Mouse (Mus musculus) heart, embryonic 12.5 days (tissue): ENCODE measurements at regions not wholly inside any gene's neighbourhood (a gene's known extent, or its start where the extent isn't known, plus 50 kb on each side); places are given as distances from the start of the nearest gene placed in this dataset.
A peak's percentile ranks its signal among the peaks of the same experiment; 100 is the strongest.

Source experiments
- ATAC-seq: fragments of 200-750 bp; cut with Nextera tagmentation; 2 replicates; pipeline ENCODE4 v1.8.0; 2017; ENCODE audit warnings: moderate TSS enrichment, moderate library complexity; ENCODE audit not compliant: insufficient number of reproducible peaks, low FRiP score
- H3K27ac ChIP-seq: fragments of 300-500 bp; sonication (generic); 2 replicates; pipeline ENCODE4 v1.5.1; 2016; ENCODE audit warnings: mild to moderate bottlenecking, moderate library complexity; ENCODE audit not compliant: poor library complexity, severe bottlenecking
- H3K27me3 ChIP-seq: fragments of 300-500 bp; sonication (generic); replicated peaks from 2 replicates; pipeline ENCODE4 v1.6.1; 2016; ENCODE audit warnings: mild to moderate bottlenecking, moderate library complexity
- H3K36me3 ChIP-seq: fragments of 300-500 bp; sonication (generic); 2 replicates; pipeline ENCODE4 v1.6.1; 2016; ENCODE audit warnings: mild to moderate bottlenecking, moderate library complexity
- H3K4me1 ChIP-seq: fragments of 300-500 bp; sonication (generic); replicated peaks from 2 replicates; pipeline ENCODE4 v1.6.1; 2016; ENCODE audit warnings: mild to moderate bottlenecking
- H3K4me2 ChIP-seq: fragments of 300-500 bp; sonication (generic); 2 replicates; pipeline ENCODE4 v1.6.1; 2016; ENCODE audit warnings: mild to moderate bottlenecking, moderate library complexity
- H3K4me3 ChIP-seq: fragments of 300-500 bp; sonication (generic); 2 replicates; pipeline ENCODE4 v1.5.1; 2016; ENCODE audit warnings: mild to moderate bottlenecking
- H3K9ac ChIP-seq: fragments of 300-500 bp; sonication (generic); 2 replicates; pipeline ENCODE4 v1.6.1; 2016; ENCODE audit warnings: mild to moderate bottlenecking, moderate library complexity
- H3K9me3 ChIP-seq: fragments of 300-500 bp; sonication (generic); replicated peaks from 2 replicates; pipeline ENCODE4 v1.6.1; 2016; ENCODE audit warnings: mild to moderate bottlenecking, moderate library complexity
- WGBS: fragments of 180-500 bp; shearing (Covaris S2); methylation state at CpG from one replicate; pipeline ENCODE4 v1.1.7; 2016; 5-methylcytosine and 5-hydroxymethylcytosine counted together

- H3K9ac ChIP-seq = no peak overlapping the region
- WGBS = 21% methylated on average over 5 of the region's 5 CpGs
- no peak overlapping the region for H3K4me3 ChIP-seq
- no peak overlapping the region for H3K4me2 ChIP-seq
- H3K27ac ChIP-seq = no peak overlapping the region
- peak; percentile 74 for ATAC-seq
- H3K4me1 ChIP-seq = peaks cover 5% of the 10 kb centered on the region
- H3K9me3 ChIP-seq = no peaks in the 10 kb centered on the region
- H3K36me3 ChIP-seq = no peaks in the 10 kb centered on the region
- no peaks in the 10 kb centered on the region for H3K27me3 ChIP-seq
Observed at GRCm38 (mm10) chr13:99754251-99754652, 146.6 kb downstream of the Cartpt start.

- Histone ChIP-seq H3K4me3 (no peak overlapping the region), H3K27ac (no peak overlapping the region), H3K9ac (no peak overlapping the region), H3K27me3 (no peaks in the 10 kb centered on the region), H3K4me1 (peaks cover 5% of the 10 kb centered on the region), H3K9me3 (no peaks in the 10 kb centered on the region), H3K36me3 (no peaks in the 10 kb centered on the region), H3K4me2 (no peak overlapping the region)
- WGBS = 68% methylated on average over 3 of the region's 3 CpGs
- ATAC-seq = no peak
Observed at GRCm38 (mm10) chr13:99753526-99753925, 147.4 kb downstream of the Cartpt start.

GRCm38 (mm10) chr13:99750729-99751128, 150.2 kb downstream of the Cartpt start:
- no peak overlapping the region for H3K27ac ChIP-seq
- 82% methylated on average over 8 of the region's 8 CpGs for WGBS
- ATAC-seq = no peak
- H3K4me2 ChIP-seq = no peak overlapping the region
- H3K4me3 ChIP-seq = no peak overlapping the region
- no peaks in the 10 kb centered on the region for H3K36me3 ChIP-seq
- H3K9me3 ChIP-seq = no peaks in the 10 kb centered on the region
- H3K4me1 ChIP-seq = peaks cover 11% of the 10 kb centered on the region
- no peaks in the 10 kb centered on the region for H3K27me3 ChIP-seq
- H3K9ac ChIP-seq = no peak overlapping the region

GRCm38 (mm10) chr13:99749342-99749741, 151.5 kb downstream of the Cartpt start:
- ATAC-seq = no peak
- no peak overlapping the region for H3K9ac ChIP-seq
- no peak overlapping the region for H3K4me2 ChIP-seq
- H3K27ac ChIP-seq = no peak overlapping the region
- no peak overlapping the region for H3K4me3 ChIP-seq
- WGBS = 84% methylated on average over 6 of the region's 6 CpGs
- H3K9me3 ChIP-seq = no peaks in the 10 kb centered on the region
- no peaks in the 10 kb centered on the region for H3K36me3 ChIP-seq
- peaks cover 22% of the 10 kb centered on the region for H3K4me1 ChIP-seq
- H3K27me3 ChIP-seq = no peaks in the 10 kb centered on the region

GRCm38 (mm10) chr13:99748128-99748527, 152.8 kb downstream of the Cartpt start:
- H3K4me2 ChIP-seq = no peak overlapping the region
- no peak overlapping the region for H3K27ac ChIP-seq
- H3K4me1 ChIP-seq = peaks cover 23% of the 10 kb centered on the region
- no peak overlapping the region for H3K9ac ChIP-seq
- no peaks in the 10 kb centered on the region for H3K36me3 ChIP-seq
- H3K4me3 ChIP-seq = no peak overlapping the region
- no peaks in the 10 kb centered on the region for H3K9me3 ChIP-seq
- H3K27me3 ChIP-seq = no peaks in the 10 kb centered on the region
- WGBS = 37% methylated on average over 9 of the region's 9 CpGs
- ATAC-seq = peak; percentile 49

GRCm38 (mm10) chr13:99745526-99745925, 155.4 kb downstream of the Cartpt start:
- Histone ChIP-seq H3K4me1 (peaks cover 23% of the 10 kb centered on the region), H3K4me3 (no peak overlapping the region), H3K9me3 (no peaks in the 10 kb centered on the region; the same call in 1 of the 2 replicates), H3K27ac (no peak overlapping the region), H3K9ac (no peak overlapping the region), H3K4me2 (no peak overlapping the region), H3K36me3 (no peaks in the 10 kb centered on the region), H3K27me3 (no peaks in the 10 kb centered on the region)
- no peak for ATAC-seq
- whole genome bisulfite sequencing = 67% methylated on average over 6 of the region's 6 CpGs

GRCm38 (mm10) chr13:99744790-99745120, 156.1 kb downstream of the Cartpt start:
- Histone ChIP-seq H3K9me3 (no peaks in the 10 kb centered on the region; the same call in 1 of the 2 replicates), H3K36me3 (no peaks in the 10 kb centered on the region), H3K4me3 (no peak overlapping the region), H3K4me2 (no peak overlapping the region), H3K27me3 (no peaks in the 10 kb centered on the region), H3K4me1 (peaks cover 23% of the 10 kb centered on the region), H3K9ac (no peak overlapping the region), H3K27ac (no peak overlapping the region)
- 0 out of 2 replicates have a peak, but pooled peaks have one; percentile 31 for ATAC-seq
- 49% methylated on average over 7 of the region's 7 CpGs for WGBS

GRCm38 (mm10) chr13:99743952-99744789, 156.7 kb downstream of the Cartpt start:
- ATAC-seq = no peak
- Histone ChIP-seq H3K4me3 (no peak overlapping the region), H3K27ac (no peak overlapping the region), H3K27me3 (no peaks in the 10 kb centered on the region), H3K9ac (no peak overlapping the region), H3K4me1 (peaks cover 23% of the 10 kb centered on the region), H3K36me3 (no peaks in the 10 kb centered on the region), H3K4me2 (no peak overlapping the region), H3K9me3 (no peaks in the 10 kb centered on the region; the same call in 1 of the 2 replicates)
- 48% methylated on average over 8 of the region's 8 CpGs for WGBS

GRCm38 (mm10) chr13:99742507-99742906, 158.4 kb downstream of the Cartpt start:
- H3K9ac ChIP-seq = no peak overlapping the region
- H3K36me3 ChIP-seq = no peaks in the 10 kb centered on the region
- ATAC-seq = no peak
- H3K27ac ChIP-seq = no peak overlapping the region
- no peaks in the 10 kb centered on the region for H3K27me3 ChIP-seq
- WGBS = 87% methylated on average over 2 of the region's 2 CpGs
- H3K4me1 ChIP-seq = peaks cover 18% of the 10 kb centered on the region
- no peak overlapping the region for H3K4me2 ChIP-seq
- H3K4me3 ChIP-seq = no peak overlapping the region
- H3K9me3 ChIP-seq = no peaks in the 10 kb centered on the region; the same call in 1 of the 2 replicates

GRCm38 (mm10) chr13:99741981-99742380, 158.9 kb downstream of the Cartpt start:
- H3K9me3 ChIP-seq = no peaks in the 10 kb centered on the region; the same call in 1 of the 2 replicates
- peaks cover 18% of the 10 kb centered on the region for H3K4me1 ChIP-seq
- no peak overlapping the region for H3K4me2 ChIP-seq
- H3K27ac ChIP-seq = no peak overlapping the region
- ATAC-seq = no peak
- WGBS = 69% methylated on average over 2 of the region's 2 CpGs
- H3K27me3 ChIP-seq = no peaks in the 10 kb centered on the region
- H3K4me3 ChIP-seq = no peak overlapping the region
- no peak overlapping the region for H3K9ac ChIP-seq
- H3K36me3 ChIP-seq = no peaks in the 10 kb centered on the region

GRCm38 (mm10) chr13:99739420-99739819, 161.5 kb downstream of the Cartpt start:
- Histone ChIP-seq H3K36me3 (no peaks in the 10 kb centered on the region), H3K4me1 (peaks cover 6% of the 10 kb centered on the region), H3K27me3 (no peaks in the 10 kb centered on the region), H3K4me3 (no peak overlapping the region), H3K4me2 (no peak overlapping the region), H3K27ac (no peak overlapping the region), H3K9ac (no peak overlapping the region), H3K9me3 (no peaks in the 10 kb centered on the region; the same call in 1 of the 2 replicates)
- no peak for ATAC-seq
- 74% methylated on average over 1 of the region's 1 CpGs for WGBS

- Histone ChIP-seq H3K36me3 (no peaks in the 10 kb centered on the region), H3K9ac (no peak overlapping the region), H3K9me3 (no peaks in the 10 kb centered on the region; the same call in 1 of the 2 replicates), H3K4me2 (no peak overlapping the region), H3K27ac (no peak overlapping the region), H3K4me1 (no peaks in the 10 kb centered on the region), H3K4me3 (no peak overlapping the region), H3K27me3 (no peaks in the 10 kb centered on the region)
- WGBS = 80% methylated on average over 3 of the region's 3 CpGs
- ATAC-seq = no peak
Observed at GRCm38 (mm10) chr13:99737271-99737670, 163.6 kb downstream of the Cartpt start.
